Comparison of ENCODE assay signal across 7 mouse cellular contexts in genomic region chr17:74489024-74489900, GRCm38 (mm10). TPM values are rescaled to one million over a fixed set of nuclear protein-coding genes. Genes with fewer than 3 reads are reported as not detected.
A peak's percentile ranks its signal among the peaks of the same experiment; 100 is the strongest.
DNase-seq lines count a peak whose midpoint lies in the region; ATAC-seq lines count a peak whose summit lies in the region.

Gene Yipf4 (plus strand): TSS chr17:74489493.

- H3K4me2 ChIP-seq in intestine, embryonic 16.5 days (ENCODE audit: low read depth, low read length): peak within 1 kb of the TSS; percentile 49
- peak within 1 kb of the TSS; percentile 59 for H3K4me2 ChIP-seq in midbrain, embryonic 11.5 days

- intact Hi-C loops in left cerebral cortex, postnatal 36 days (cut with DNase I): no loop called here

- 5% methylated on average over 58 of the region's 58 CpGs for WGBS in intestine, embryonic 16.5 days
- WGBS in midbrain, embryonic 11.5 days: 6% methylated on average over 43 of the region's 58 CpGs

- peak; percentile 95 for DNase-seq in adrenal gland, adult 8-10 months
- DNase-seq in embryo, embryonic 9.5 days (ENCODE audit: extremely low spot score): peak; percentile 92
- peak; percentile 88 to 93 for DNase-seq in gastrocnemius, postnatal 4 days (ENCODE audit: low spot score in 2 of 2)
- peak; percentile 96 to 99 for DNase-seq in left cerebral cortex, postnatal 36 days (ENCODE audit: low spot score in 2 of 2)
- DNase-seq in midbrain, embryonic 11.5 days (ENCODE audit: low spot score, missing footprints): peak; percentile 98
- peak; percentile 94 for DNase-seq in skeletal muscle tissue, adult 2 months (ENCODE audit: low read depth, low spot score)

- no peaks in the 10 kb centered on the region for H3K9me3 ChIP-seq in intestine, embryonic 16.5 days (ENCODE audit: control insufficient read depth, low read length)
- H3K9me3 ChIP-seq in midbrain, embryonic 11.5 days (ENCODE audit: control insufficient read depth, low read length): no peaks in the 10 kb centered on the region

- H3K4me1 ChIP-seq in intestine, embryonic 16.5 days (ENCODE audit: control insufficient read depth, insufficient read depth, low read length): peaks cover 6% of the 10 kb centered on the region; the same call in 1 of the 2 replicates
- H3K4me1 ChIP-seq in midbrain, embryonic 11.5 days (ENCODE audit: control insufficient read depth, insufficient read depth, low read length): 0 out of 2 replicates have a peak, but pooled peaks cover 2% of the 10 kb centered on the region

- H3K4me3 ChIP-seq in intestine, embryonic 16.5 days (ENCODE audit: low read length): peak within 1 kb of the TSS; percentile 59
- peak within 1 kb of the TSS; percentile 74 for H3K4me3 ChIP-seq in midbrain, embryonic 11.5 days (ENCODE audit: low read depth, low read length)

- H3K9ac ChIP-seq in intestine, embryonic 16.5 days (ENCODE audit: low read depth, low read length): peak within 1 kb of the TSS; percentile 71
- peak within 1 kb of the TSS; percentile 80 for H3K9ac ChIP-seq in midbrain, embryonic 11.5 days (ENCODE audit: low read length)

- H3K36me3 ChIP-seq in intestine, embryonic 16.5 days (ENCODE audit: control insufficient read depth, insufficient read depth, low read length): no peaks in the 10 kb centered on the region; the same call in none of the 2 replicates
- H3K36me3 ChIP-seq in midbrain, embryonic 11.5 days (ENCODE audit: control insufficient read depth, insufficient read depth, low read length): peaks cover 2% of the 10 kb centered on the region; the same call in 1 of the 2 replicates

- H3K27ac ChIP-seq in intestine, embryonic 16.5 days (ENCODE audit: low read length): peak within 1 kb of the TSS; percentile 79
- H3K27ac ChIP-seq in midbrain, embryonic 11.5 days (ENCODE audit: low read depth, low read length): no peak within 1 kb of the TSS; the same call in 1 of the 2 replicates

- no peaks in the 10 kb centered on the region for H3K27me3 ChIP-seq in intestine, embryonic 16.5 days (replicated peaks; ENCODE audit: control insufficient read depth, insufficient read depth, low read length)
- H3K27me3 ChIP-seq in midbrain, embryonic 11.5 days (ENCODE audit: control insufficient read depth, insufficient read depth, low read length): no peaks in the 10 kb centered on the region

- peak; percentile 100 for ATAC-seq in intestine, embryonic 16.5 days
- ATAC-seq in midbrain, embryonic 11.5 days (ENCODE audit: low FRiP score): peak; percentile 100

RNA-seq across cellular contexts. Expression of gene Yipf4, which starts in this region (rescaled TPM):
- 100 to 1,000 TPM; 111 to 141 (median 121) TPM for total RNA-seq in adrenal gland, adult 8-10 months (2022)
- total RNA-seq in gastrocnemius, postnatal 4 days (2021): 10 to 100 TPM; 43.4 to 46.1 TPM
- polyA plus RNA-seq in intestine, embryonic 16.5 days (2015; fragmentation: Nextera tagmentation; extraction: Ambion mirVana): 59.1 and 61.4 TPM in 2 replicates
- total RNA-seq in left cerebral cortex, postnatal 36 days (2021): 10 to 100 TPM; 78.9 to 91.9 TPM
- 63.2 and 63.4 TPM in 2 replicates for polyA plus RNA-seq in midbrain, embryonic 11.5 days (2014; fragmentation: Nextera tagmentation; extraction: Ambion mirVana)
